Mouse (Mus musculus) left cerebral cortex, postnatal 4 days (tissue): ENCODE results near the gene Cmip. TPM values are rescaled to one million over a fixed set of nuclear protein-coding genes. Genes with fewer than 3 reads are reported as not detected.
A peak's percentile ranks its signal among the peaks of the same experiment; 100 is the strongest.

ENCODE experiments used
- DNase-seq: peaks from one replicate; pipeline ENCODE4 v3.0.0-alpha.2; 2022
- intact Hi-C: fragments of 180-260 bp; cut with DNase I; formaldehyde crosslinking; loops from one replicate; pipeline ENCODE4 v1.15.1; 2025
- total RNA-seq, 2 experiments: library from RNA; stranded (reverse); gene quantifications; 2 replicates each; pipeline ENCODE4 v1.2.3; 2021

The Cmip gene
- total RNA-seq, 2 experiments from 2014 or later, result 351 to 377 TPM

DNA sequence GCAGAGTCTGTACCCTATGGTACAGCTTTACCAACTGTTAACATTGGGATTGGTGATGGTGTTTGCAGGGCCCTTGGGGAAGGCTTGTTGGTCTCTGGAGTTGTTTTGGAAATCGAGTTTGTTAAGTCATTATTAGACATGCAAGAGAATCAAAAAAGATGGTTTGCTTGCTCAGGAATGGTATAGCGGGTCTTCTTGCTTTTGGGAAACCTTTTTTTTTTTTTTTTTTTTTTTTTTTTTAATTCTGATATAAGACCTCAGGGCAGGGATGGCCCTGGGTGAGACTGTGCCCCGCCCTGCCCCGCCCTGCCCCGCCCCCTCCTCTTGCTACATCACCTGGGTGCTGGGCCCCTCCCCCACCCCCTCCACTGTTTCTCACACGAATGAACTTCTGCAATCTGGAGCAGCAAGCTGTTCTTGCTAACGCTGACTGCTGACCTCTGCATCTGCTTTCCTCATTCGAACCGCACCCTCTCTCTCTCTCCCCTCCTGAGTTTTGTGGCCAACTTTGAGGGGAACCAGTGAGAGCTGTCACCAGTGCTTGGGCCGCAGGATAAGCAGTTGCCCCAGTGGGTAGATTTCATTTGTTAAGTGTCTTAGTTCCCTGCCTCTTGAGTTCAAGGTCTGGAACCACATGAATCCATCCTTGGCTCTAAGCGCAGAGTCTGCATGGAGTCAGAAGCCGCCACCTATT, 83.2 kb downstream of the Cmip start:
- intact Hi-C loops, result no loop called here
- DNase-seq, result no peak

DNA sequence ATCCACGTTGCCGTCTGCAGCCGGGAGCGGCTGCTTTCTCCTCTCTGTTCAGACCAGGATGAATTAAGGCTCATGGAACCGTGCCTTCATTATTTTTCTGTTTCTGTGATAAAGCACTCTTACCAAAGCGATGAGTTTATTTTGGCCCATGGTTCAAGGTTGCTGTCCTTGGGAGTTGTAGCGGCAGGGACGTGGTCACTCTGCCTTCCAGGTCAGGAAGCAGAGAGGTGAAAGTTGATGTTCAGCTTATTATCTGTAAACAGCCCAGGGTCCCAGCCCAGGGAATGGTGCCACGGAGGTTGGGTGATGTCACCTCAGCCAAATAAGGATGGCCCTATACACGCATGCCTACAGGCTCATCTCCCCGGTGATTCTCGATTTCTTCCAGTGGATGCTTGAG, 83.9 kb downstream of the Cmip start:
- intact Hi-C loops, result no loop called here
- no peak for DNase-seq

DNA sequence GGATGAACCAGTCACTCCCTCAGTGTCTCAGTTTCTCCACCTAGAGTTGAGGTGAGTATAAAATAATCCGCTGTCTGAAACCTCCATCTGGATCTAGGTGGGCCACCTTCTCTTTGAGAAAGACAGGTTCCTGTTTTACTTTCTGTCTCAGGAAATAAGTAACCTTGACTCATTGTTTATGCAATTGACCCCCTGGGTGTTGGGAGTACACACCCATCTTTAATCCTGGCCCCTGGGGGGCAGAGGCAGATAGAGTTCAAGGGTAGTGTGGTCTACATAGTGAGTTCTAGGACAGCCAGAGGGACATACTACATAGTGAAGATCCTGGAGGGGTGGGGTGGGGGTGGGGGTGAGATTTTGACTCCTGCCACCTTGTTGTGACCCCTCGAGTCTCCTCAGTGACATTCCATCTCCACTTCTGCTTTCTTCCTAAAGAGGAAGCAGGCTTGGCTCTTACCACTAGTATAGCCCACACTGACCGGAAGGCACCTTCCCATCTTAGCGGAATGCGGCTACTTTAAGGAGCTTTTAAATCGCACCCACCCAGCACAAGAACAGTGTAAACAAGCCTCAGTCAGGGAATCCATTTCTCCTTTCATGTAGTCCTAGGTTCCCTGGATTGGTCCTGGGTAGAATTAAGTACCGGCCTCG, 86.0 kb downstream of the Cmip start:
- no peak for DNase-seq
- intact Hi-C loops, result no loop called here

DNA sequence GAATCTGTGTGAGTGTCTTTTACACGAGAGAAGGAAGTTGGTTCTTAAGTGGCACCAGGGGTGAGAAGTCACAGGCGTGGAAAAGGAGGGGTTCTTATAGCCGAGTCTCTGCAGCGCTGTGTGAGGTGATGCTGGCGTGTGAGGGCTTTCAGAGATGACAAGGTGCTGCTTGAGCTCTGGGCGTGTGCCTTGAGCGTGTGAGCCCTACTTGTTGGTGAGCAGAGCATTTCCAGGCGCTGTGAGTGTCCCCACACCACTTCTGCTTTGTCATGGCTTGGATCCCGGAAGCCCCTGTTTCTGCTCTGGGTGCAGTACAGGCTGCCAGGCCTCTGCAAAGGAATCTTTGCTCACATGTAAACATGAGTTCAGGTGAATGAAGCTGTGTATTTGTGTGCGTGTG, 86.6 kb downstream of the Cmip start:
- intact Hi-C loops, result no loop called here
- DNase-seq, result no peak

DNA sequence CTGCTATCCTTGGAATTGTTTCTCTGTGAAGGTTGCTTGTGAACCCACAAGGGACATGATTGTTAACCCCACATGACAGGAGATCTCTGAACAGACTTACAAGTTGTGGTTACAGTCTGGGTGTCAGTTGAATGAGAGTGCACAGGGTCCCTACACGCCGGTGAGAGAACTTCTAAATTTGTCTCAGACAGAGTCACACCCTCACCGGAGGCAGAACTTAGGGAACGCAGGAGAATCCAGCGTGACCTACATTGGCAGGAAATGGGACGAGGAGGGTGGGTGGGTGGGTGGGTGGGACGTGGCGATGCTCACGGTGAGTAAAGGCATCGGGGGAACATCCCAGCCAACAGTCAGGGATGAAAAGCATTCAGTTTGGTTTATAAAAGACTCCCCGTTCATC, 88.0 kb downstream of the Cmip start:
- DNase-seq, result no peak

DNA sequence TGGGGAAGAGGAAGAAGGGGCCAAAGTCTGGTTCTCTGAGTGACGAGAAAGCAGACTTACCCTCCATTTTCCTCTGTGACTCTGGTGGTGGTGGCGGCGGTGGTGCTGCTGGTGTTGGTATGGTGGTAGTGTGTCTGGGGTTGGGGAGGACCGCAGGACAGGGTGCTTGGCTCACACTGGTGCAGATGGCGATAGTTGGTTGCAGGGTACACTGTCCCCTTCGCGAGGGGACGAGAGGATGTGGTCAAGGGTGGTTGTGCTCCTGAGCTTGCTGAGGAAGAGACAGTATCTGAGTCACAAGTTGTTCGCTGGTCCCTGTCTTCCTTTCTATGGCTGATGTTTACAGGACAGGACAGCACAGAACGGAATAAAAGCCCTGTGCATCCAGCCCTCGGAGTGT, 88.5 kb downstream of the Cmip start:
- no peak for DNase-seq
- intact Hi-C loops, result no loop called here

More for the DNA sequence above, 88.0 kb downstream of the Cmip start:
- intact Hi-C loops, result no loop called here

DNA sequence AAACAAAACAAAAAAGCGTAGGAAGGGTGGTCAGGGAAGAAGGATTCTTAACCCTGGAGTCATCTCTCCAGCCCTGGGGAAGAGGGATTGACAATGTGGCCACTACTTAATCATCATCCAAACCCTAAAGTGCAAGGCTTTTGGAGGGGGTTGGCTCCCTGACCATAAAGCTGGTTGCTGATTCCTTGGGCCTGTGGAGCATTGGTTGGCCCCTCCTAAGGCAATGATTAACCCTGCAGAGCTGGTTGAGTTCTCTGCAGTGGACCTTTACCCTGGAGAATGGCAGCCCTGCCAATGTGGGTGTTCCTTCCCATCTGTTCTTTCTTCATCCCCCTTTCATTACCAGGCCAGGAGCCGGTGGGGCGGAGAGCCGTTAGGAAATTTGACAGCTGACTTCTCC, 90.7 kb downstream of the Cmip start:
- peak; percentile 49 for DNase-seq
- intact Hi-C loops, result no loop called here

DNA sequence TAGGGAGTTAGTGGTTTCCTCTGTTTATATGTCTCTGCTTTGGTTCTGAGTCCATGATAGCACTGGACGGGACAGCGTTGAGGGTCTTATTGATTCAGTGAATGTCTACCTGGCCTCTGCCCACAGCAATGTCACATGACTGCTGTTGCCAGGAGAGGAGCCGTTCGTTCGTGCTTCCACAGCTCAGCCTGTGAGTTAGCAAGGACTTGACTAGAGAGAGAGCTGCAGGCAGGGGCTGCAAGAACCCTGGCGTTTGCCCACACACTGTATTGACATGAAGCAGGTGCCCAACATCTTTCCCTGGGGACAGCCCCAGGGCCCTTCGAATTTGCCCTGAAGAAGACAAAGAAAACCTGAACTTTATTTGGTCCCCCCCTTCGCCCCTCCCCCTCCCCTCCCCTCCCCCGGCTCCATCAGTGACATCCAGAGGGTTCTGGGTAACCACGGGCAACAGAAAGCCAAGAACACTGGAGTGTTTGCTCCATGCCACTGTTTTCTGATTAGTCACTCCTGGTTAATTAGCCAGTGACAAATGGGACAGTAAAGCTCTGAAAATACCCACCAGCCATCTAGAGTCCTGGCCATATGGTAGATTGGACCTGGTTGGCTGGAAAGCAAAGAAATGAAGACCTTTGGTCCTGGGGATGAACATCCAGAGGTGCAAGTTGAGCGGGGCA, 92.0 kb downstream of the Cmip start:
- intact Hi-C loops, result no loop called here
- no peak for DNase-seq

DNA sequence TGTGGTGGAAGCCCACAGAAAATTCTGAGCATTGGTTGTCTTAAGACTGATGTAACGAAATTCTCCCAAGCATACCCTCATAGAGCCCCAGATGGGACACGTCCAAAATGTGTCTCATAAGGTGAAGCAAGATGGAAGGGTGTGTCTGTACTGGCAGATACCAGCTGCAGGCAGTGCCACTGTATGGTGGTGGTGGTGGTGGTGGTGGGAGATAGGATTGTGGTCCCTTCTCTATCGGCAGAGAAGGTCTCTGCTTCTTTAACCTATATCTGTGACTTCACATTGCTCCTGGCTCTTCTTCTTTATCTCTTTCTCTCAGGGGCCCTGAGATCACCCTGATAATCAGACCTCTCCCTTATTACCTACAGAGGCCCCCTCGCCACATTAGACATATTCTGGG, 92.7 kb downstream of the Cmip start:
- DNase-seq, result no peak
- intact Hi-C loops, result no loop called here

DNA sequence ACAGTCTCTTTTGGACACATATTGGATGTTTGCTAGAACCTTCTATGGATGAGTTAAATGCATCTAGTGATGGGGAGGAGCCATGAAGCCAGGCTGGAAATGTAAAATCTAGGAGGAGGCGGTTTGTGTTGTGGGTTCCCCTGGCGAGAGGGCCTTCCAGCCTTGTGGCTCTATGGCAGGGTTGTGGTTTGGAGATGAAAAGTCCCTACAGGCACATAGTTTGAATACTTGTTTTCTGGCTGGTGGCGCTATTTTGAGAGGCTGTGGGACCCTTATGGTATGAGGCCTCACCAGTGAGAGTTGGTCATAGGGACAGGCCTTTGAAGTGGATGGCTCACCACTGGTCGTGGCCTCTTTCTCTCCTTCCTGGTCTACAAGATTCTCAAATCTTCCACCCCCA, 95.2 kb downstream of the Cmip start:
- intact Hi-C loops, result no loop called here
- DNase-seq, result no peak

DNA sequence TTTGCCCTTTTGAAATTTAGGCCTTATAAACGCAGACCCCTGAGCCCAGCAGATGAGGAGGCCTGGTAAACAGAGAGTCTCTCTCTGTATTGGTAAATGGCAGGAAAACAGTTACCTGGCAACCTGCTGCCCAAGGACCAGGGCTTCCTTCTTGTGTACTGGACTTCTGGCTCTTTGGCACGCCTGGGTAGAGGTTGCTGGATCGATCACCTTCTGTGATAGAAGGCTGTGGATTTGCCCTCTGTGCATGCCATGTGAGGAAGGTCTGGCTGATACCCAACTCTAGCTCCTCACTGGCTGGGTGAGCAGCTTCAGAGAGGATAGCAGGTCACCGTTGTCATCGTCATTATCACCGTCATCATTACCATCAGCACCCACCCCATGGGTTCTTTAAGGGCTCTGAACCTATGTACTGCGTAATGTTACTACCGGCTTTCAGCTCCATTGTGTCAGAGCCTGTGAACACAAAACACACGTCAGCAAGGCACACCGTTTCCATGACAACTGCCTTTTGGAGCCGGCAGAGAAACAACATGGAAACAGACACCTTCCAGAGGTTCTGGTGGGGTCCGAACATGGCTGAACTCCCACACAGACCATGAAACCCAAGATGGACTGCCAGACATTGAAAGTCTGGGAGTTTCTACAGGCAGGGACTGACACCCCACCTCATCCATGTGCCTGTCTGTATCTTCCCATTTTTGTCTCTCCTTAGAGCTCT, 98.4 kb downstream of the Cmip start:
- intact Hi-C loops, result no loop called here
- no peak for DNase-seq

DNA sequence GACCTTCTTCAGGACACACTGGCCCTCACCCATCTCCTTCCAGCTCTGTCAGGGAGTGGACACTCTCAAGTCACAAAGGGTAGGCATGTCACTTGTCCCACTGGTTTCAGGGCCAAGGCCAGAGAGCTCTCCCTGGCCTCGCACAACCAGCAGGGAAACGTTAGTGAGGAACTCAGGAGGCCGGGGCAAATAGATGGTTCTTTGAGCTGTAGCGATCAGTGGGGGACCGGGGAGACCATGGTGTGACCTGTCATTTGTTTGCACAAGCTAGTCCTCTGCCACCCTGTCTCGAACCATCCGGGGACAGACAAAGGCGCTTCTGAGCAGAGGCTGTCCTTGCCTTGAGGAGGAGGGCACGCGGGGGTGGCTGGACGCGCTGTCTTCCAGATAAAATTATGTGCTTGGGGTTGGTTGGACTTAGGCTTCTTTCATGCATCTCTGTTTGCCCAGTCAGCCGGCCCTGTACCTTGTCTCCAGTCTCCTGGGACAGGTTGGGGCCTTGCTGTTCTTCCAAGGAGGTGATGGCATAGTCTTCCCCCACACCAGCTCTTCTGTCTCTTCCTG, 99.3 kb downstream of the Cmip start:
- no peak for DNase-seq
- intact Hi-C loops, result no loop called here

DNA sequence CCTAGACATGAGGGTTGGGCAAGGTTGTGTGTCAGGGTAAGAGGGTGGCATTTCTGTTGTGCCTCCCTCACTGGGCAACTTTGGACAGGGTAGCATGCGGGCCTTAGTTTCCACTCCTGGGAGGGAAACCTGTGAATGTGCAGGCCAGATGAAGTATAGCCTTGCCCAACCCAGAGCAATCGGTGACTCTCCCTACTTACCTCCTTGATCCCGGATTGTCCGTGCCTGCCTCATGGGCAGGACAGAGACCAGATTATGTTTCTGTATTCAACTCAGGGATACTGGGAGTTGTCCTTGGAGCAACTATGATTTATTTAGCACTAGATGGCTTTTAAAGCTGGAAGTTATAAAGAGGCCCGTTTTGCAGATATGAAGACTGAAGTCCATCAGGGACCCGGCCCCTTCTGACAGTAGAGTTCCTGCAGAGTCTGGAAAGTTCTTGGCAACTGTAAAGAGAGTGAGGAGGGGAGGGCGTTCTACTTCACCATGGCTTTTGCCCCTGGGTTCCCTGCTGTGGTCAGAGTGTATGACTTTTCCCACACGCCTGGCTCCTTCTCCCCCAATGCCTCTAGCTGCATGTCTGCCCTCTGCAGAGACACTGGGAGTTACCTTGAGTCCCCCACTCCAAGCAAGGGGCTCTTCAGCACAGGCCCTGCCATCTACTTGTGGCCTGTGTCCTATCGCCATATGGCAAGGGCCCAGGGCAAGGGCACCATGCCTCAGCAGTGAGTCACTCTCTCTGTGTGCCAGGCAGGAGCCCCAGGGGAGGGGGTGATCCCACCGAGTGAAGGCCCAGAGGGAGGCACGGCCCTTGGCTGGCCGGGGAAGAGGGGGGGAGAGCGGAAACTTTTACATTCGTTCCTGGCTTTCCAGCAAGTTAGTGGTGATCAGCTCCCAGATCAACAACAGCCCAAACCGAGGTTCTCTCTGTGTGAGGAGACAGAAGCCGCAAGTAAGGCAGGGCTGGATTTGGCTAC, 100.9 kb downstream of the Cmip start:
- DNase-seq, result no peak
- intact Hi-C loops, result no loop called here

DNA sequence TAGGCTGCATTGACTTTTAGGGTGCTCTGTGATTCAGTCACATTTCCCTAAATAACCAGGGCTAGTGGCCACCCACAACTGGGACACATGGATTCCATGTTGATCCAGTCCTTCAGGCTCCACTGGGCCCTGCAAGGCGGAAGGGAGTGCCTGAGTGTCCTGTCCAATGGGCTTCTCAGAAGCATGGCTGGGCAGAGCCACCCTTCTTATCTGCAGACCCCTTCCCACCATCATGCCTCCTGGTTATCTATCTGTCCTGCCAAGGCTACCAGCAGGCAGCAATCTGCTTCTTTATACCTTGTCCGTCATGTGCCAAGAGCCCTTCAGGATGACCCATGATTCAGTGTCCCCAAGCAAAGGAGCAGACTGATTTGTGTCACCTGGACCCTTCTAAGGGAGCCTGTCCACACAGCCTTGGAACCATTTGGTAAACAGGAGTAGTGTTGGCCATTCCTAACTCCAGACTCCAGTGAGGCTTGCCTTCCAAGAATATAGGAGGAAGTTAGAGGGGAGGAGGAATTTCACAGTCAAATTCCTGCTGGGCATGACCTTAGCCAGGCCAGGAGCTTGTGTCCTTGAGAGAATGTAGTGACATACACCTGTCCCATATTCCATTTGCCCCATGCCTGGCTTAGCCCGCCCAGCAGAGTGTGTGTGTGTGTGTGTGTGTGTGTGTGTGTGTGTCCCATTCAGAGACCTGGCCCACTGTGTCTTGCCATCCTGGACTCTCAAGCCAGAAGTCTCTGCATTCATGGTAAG, 103.5 kb downstream of the Cmip start:
- no peak for DNase-seq
- intact Hi-C loops, result no loop called here

DNA sequence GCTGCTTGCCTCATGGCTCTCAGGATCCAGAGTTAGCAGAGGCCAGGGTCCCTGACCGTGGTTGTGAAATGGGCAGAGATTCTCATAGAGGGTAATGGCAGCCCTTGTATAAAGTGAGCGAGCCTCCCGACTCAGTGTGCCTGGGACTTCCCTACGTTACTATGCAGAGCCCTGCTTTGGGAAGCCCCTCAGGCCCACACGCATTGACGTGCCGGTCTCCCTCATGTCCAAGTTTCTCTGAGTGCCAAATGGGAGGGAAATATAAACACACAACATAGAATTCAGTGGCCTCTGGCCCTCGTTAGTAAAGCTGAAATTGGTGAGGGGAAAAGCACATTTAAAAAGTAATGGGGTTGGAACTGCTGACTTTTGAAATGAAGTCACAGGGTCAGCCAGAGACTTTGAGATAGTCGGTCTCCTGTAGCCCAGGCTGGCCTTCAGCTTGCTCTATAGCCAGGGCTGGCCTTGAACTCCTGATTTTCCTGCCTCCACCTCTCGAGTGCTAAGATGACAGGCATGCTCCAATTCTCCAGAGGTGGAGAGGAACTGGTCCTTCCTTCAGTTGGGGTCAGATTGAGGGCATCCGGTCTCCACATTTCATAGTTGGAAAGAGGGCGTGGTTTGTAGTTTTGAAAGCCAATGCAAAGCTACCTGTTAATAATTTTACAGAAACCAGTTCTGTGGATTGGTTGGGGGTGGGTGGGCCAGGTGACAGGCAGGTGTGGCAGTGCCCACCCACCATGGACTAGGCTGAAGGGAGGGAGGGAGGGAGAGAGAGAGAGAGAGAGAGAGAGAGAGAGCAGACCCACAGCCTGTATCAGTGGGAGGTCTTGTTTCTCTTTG, 105.0 kb downstream of the Cmip start:
- intact Hi-C loops, result no loop called here
- no peak for DNase-seq

DNA sequence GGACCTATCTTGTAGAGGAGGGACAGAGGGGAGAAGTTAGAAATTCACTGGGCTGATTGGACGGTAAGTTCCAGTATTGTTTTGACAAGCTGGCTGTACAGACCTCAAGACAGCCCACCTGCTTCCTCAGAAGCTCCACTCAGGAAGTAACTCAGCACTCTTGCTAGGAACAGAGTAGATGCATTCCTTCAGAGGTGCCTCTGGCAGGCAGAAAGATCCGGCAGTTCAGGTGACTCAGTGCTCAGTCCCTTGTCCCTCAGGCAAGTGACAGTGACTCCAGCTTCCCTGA, 105.5 kb downstream of the Cmip start:
- no peak for DNase-seq
- intact Hi-C loops, result no loop called here

DNA sequence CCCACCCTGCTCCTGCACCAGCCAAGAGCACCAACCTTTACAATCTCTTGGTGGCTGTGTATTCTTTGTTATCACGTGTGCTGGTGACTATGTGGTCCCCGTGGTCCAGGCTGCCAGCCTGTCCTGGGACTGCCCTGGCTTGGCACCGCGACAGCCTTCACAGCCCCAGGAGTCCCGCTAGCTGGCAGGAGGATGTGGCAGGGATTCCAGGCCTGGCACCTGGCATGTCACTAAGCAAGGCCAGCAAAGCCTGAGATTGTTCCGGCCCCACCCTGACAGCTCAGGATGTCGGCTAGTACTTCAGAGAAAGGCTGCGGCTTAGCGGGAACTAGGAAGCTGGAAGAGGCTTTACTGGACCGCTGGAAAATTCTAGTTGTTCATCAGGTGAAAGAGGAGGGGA, 106.4 kb downstream of the Cmip start:
- intact Hi-C loops, result no loop called here
- DNase-seq, result peak; percentile 76

DNA sequence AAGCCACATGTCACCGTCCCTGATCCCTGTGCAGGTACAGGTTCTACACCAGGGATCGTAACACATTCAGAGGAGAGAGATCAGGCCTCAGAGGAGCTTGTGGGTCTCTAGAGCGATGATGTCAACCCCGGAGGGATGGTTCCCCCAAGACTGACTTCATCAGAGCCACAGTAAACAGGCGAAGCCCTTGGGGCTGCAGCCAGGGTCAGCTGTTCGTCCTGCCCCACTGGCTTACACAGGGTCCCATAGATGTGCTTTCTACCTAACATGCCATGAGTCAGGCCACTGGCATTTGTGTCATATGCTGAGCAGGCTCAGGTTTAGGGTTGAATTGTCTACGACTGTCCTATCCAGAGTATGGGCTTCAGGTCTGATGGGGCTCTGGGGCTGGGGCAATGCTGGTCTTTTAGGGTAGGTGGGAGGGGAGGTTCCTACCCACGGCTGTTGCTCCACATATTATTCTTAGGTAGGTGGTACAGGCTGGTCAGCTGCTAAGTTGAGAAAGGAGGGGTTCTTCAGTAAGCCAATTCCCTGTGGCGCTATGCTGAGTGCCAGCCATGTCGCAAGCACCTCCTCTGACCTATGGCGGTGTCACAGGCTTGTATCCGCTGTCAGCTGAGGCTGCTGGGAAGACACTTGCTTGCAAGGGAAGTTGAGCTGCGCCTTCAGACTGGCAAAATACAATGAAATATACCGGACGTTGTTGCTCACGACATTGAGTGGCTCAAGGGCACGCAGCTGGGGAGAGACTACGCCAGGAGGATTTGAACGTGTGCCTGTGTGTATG, 107.7 kb downstream of the Cmip start:
- no peak for DNase-seq
- intact Hi-C loops, result no loop called here
